Mouse (Mus musculus): ENCODE data around the gene Cd300lg.

The Cd300lg gene

GRCm38 (mm10) chr11:102040646-102041045 is 663 bp upstream of the Cd300lg start:
- in situ Hi-C loops (cut with MboI; ENCODE audit: low pct_unique_long_range_greater_than_20kb in 1 of 2, low sequenced_read_pairs in 2 of 2, unreplicated experiment in 1 of 2) = no loop called here

GRCm38 (mm10) chr11:102042971-102043370 is 1.7 kb downstream of the Cd300lg start:
- in situ Hi-C loops (cut with MboI; ENCODE audit: low pct_unique_long_range_greater_than_20kb in 1 of 2, low sequenced_read_pairs in 2 of 2, unreplicated experiment in 1 of 2) = no loop called here

- in situ Hi-C loops (cut with MboI; ENCODE audit: low pct_unique_long_range_greater_than_20kb in 1 of 2, low sequenced_read_pairs in 2 of 2, unreplicated experiment in 1 of 2) = no loop called here
These were observed 2.1 kb downstream of the Cd300lg start for GRCm38 (mm10) chr11:102043381-102043780.

- in situ Hi-C loops (cut with MboI; ENCODE audit: low pct_unique_long_range_greater_than_20kb in 1 of 2, low sequenced_read_pairs in 2 of 2, unreplicated experiment in 1 of 2) = no loop called here
These were observed 3.4 kb downstream of the Cd300lg start for GRCm38 (mm10) chr11:102044691-102045212.

- in situ Hi-C loops (cut with MboI; ENCODE audit: low pct_unique_long_range_greater_than_20kb in 1 of 2, low sequenced_read_pairs in 2 of 2, unreplicated experiment in 1 of 2) = no loop called here
These were observed 5.3 kb downstream of the Cd300lg start for GRCm38 (mm10) chr11:102046607-102047006.

- in situ Hi-C loops (cut with MboI; ENCODE audit: low pct_unique_long_range_greater_than_20kb in 1 of 2, low sequenced_read_pairs in 2 of 2, unreplicated experiment in 1 of 2) = no loop called here
These were observed 8.7 kb downstream of the Cd300lg start for GRCm38 (mm10) chr11:102049875-102050482.

GRCm38 (mm10) chr11:102051541-102051940 is 10.2 kb downstream of the Cd300lg start:
- in situ Hi-C loops (cut with MboI; ENCODE audit: low pct_unique_long_range_greater_than_20kb in 1 of 2, low sequenced_read_pairs in 2 of 2, unreplicated experiment in 1 of 2) = no loop called here

- in situ Hi-C loops (cut with MboI; ENCODE audit: low pct_unique_long_range_greater_than_20kb in 1 of 2, low sequenced_read_pairs in 2 of 2, unreplicated experiment in 1 of 2) = no loop called here
These were observed 10.6 kb downstream of the Cd300lg start for GRCm38 (mm10) chr11:102051954-102052353.

GRCm38 (mm10) chr11:102052697-102053096 is 11.4 kb downstream of the Cd300lg start:
- in situ Hi-C loops (cut with MboI; ENCODE audit: low pct_unique_long_range_greater_than_20kb in 1 of 2, low sequenced_read_pairs in 2 of 2, unreplicated experiment in 1 of 2) = no loop called here

- in situ Hi-C loops (cut with MboI; ENCODE audit: low pct_unique_long_range_greater_than_20kb in 1 of 2, low sequenced_read_pairs in 2 of 2, unreplicated experiment in 1 of 2) = no loop called here
These were observed 11.9 kb downstream of the Cd300lg start for GRCm38 (mm10) chr11:102053183-102053582.

GRCm38 (mm10) chr11:102053847-102054246 is 12.5 kb downstream of the Cd300lg start:
- in situ Hi-C loops (cut with MboI; ENCODE audit: low pct_unique_long_range_greater_than_20kb in 1 of 2, low sequenced_read_pairs in 2 of 2, unreplicated experiment in 1 of 2) = no loop called here

GRCm38 (mm10) chr11:102061236-102061940 is 20.1 kb downstream of the Cd300lg start:
- in situ Hi-C loops (cut with MboI; ENCODE audit: low pct_unique_long_range_greater_than_20kb in 1 of 2, low sequenced_read_pairs in 2 of 2, unreplicated experiment in 1 of 2) = loop anchor here in 1 of 2 experiments (10.0 kb wide), 1 partner anchor 83 kb away; the partner anchor contains the start of gene Nags

GRCm38 (mm10) chr11:102061941-102062473 is 20.7 kb downstream of the Cd300lg start:
- in situ Hi-C loops (cut with MboI; ENCODE audit: low pct_unique_long_range_greater_than_20kb in 1 of 2, low sequenced_read_pairs in 2 of 2, unreplicated experiment in 1 of 2) = loop anchor here in 1 of 2 experiments (10.0 kb wide), 1 partner anchor 83 kb away; the partner anchor contains the start of gene Nags

- in situ Hi-C loops (cut with MboI; ENCODE audit: low pct_unique_long_range_greater_than_20kb in 1 of 2, low sequenced_read_pairs in 2 of 2, unreplicated experiment in 1 of 2) = loop anchor here in 1 of 2 experiments (10.0 kb wide), 1 partner anchor 82 kb away; the partner anchor contains the start of gene Nags
These were observed 21.8 kb downstream of the Cd300lg start for GRCm38 (mm10) chr11:102063076-102063475.

- in situ Hi-C loops (cut with MboI; ENCODE audit: low pct_unique_long_range_greater_than_20kb in 1 of 2, low sequenced_read_pairs in 2 of 2, unreplicated experiment in 1 of 2) = loop anchor here in 1 of 2 experiments (10.0 kb wide), 1 partner anchor 76 kb away; the partner anchor contains the start of gene Nags
These were observed 27.7 kb downstream of the Cd300lg start for GRCm38 (mm10) chr11:102068969-102069368.

- in situ Hi-C loops (cut with MboI; ENCODE audit: low pct_unique_long_range_greater_than_20kb in 1 of 2, low sequenced_read_pairs in 2 of 2, unreplicated experiment in 1 of 2) = loop anchor here in 1 of 2 experiments (10.0 kb wide), 1 partner anchor 75 kb away; the partner anchor contains the start of gene Nags
These were observed 28.3 kb downstream of the Cd300lg start for GRCm38 (mm10) chr11:102069633-102070032.

- in situ Hi-C loops (cut with MboI; ENCODE audit: low pct_unique_long_range_greater_than_20kb in 1 of 2, low sequenced_read_pairs in 2 of 2, unreplicated experiment in 1 of 2) = no loop called here
These were observed 29.1 kb downstream of the Cd300lg start for GRCm38 (mm10) chr11:102070426-102070825.

GRCm38 (mm10) chr11:102072729-102073128 is 31.4 kb downstream of the Cd300lg start:
- in situ Hi-C loops (cut with MboI; ENCODE audit: low pct_unique_long_range_greater_than_20kb in 1 of 2, low sequenced_read_pairs in 2 of 2, unreplicated experiment in 1 of 2) = no loop called here

GRCm38 (mm10) chr11:102073722-102074121 is 32.4 kb downstream of the Cd300lg start:
- in situ Hi-C loops (cut with MboI; ENCODE audit: low pct_unique_long_range_greater_than_20kb in 1 of 2, low sequenced_read_pairs in 2 of 2, unreplicated experiment in 1 of 2) = no loop called here
